Mouse (Mus musculus): ENCODE measurements around the gene Rab43. TPM values are rescaled to one million over a fixed set of nuclear protein-coding genes. Genes with fewer than 3 reads are reported as not detected.

Rab43 gene
- total and polyA plus RNA-seq, 2 experiments: 71.9 to 106 TPM

GRCm38 (mm10) chr6:87789791-87790190 is 22.2 kb downstream of the Rab43 start:
- Histone ChIP-seq H3K4me3 (ENCODE audit: insufficient read depth, low read depth, low read length) (no peak overlapping the region), H3K9ac (ENCODE audit: low read depth, low read length) (no peak overlapping the region), H3K79me2 (ENCODE audit: control insufficient read depth, insufficient read depth, low read length) (no peaks in the 10 kb centered on the region), H3K4me1 (ENCODE audit: control insufficient read depth, insufficient read depth, low read length) (peaks cover 33% of the 10 kb centered on the region), H3K36me3 (ENCODE audit: control insufficient read depth, insufficient read depth, low read length) (peaks cover 10% of the 10 kb centered on the region; the same call in 1 of the 2 replicates), H3K27ac (replicated peaks; ENCODE audit: insufficient read depth, low read depth, low read length) (peak overlapping the region; percentile 41), H3K27me3 (ENCODE audit: control insufficient read depth, insufficient read depth, low read length) (no peaks in the 10 kb centered on the region)
- TF ChIP-seq CTCF (IDR thresholded peaks at IDR 0.05; ENCODE audit: low read depth, low read length): no peak
- no peak for TF ChIP-seq POLR2A (IDR thresholded peaks at IDR 0.05; ENCODE audit: extremely low read depth, insufficient read depth, low read length)
- WGBS: 14% methylated on average over 6 of the region's 6 CpGs
- peak; percentile 79 for DNase-seq (ENCODE audit: extremely low read depth, low read depth, low spot score)

GRCm38 (mm10) chr6:87788896-87789587 is 22.9 kb downstream of the Rab43 start:
- no peaks in the 10 kb centered on the region for H3K79me2 ChIP-seq (ENCODE audit: control insufficient read depth, insufficient read depth, low read length)
- no peaks in the 10 kb centered on the region for H3K27me3 ChIP-seq (ENCODE audit: control insufficient read depth, insufficient read depth, low read length)
- H3K4me3 ChIP-seq (ENCODE audit: insufficient read depth, low read depth, low read length): no peak overlapping the region
- DNase-seq (ENCODE audit: extremely low read depth, low read depth, low spot score): peak; percentile 77
- WGBS: 15% methylated on average over 5 of the region's 5 CpGs
- H3K4me1 ChIP-seq (ENCODE audit: control insufficient read depth, insufficient read depth, low read length): peaks cover 31% of the 10 kb centered on the region
- peak overlapping the region; percentile 41 for H3K27ac ChIP-seq (replicated peaks; ENCODE audit: insufficient read depth, low read depth, low read length)
- TF ChIP-seq POLR2A (IDR thresholded peaks at IDR 0.05; ENCODE audit: extremely low read depth, insufficient read depth, low read length) (no peak), CTCF (IDR thresholded peaks at IDR 0.05; ENCODE audit: low read depth, low read length) (no peak)
- peaks cover 10% of the 10 kb centered on the region; the same call in 1 of the 2 replicates for H3K36me3 ChIP-seq (ENCODE audit: control insufficient read depth, insufficient read depth, low read length)
- 0 out of 2 replicates have a peak overlapping the region, but pooled peaks have one; percentile 6 for H3K9ac ChIP-seq (ENCODE audit: low read depth, low read length)

- peaks cover 8% of the 10 kb centered on the region; the same call in 1 of the 2 replicates for H3K36me3 ChIP-seq (ENCODE audit: control insufficient read depth, insufficient read depth, low read length)
- no peak overlapping the region for H3K4me3 ChIP-seq (ENCODE audit: insufficient read depth, low read depth, low read length)
- H3K27ac ChIP-seq (replicated peaks; ENCODE audit: insufficient read depth, low read depth, low read length): no peak overlapping the region
- no peaks in the 10 kb centered on the region for H3K79me2 ChIP-seq (ENCODE audit: control insufficient read depth, insufficient read depth, low read length)
- TF ChIP-seq POLR2A (IDR thresholded peaks at IDR 0.05; ENCODE audit: extremely low read depth, insufficient read depth, low read length): no peak
- TF ChIP-seq CTCF (IDR thresholded peaks at IDR 0.05; ENCODE audit: low read depth, low read length): no peak
- DNase-seq (ENCODE audit: extremely low read depth, low read depth, low spot score): no peak
- peaks cover 31% of the 10 kb centered on the region for H3K4me1 ChIP-seq (ENCODE audit: control insufficient read depth, insufficient read depth, low read length)
- H3K27me3 ChIP-seq (ENCODE audit: control insufficient read depth, insufficient read depth, low read length): no peaks in the 10 kb centered on the region
- no peak overlapping the region for H3K9ac ChIP-seq (ENCODE audit: low read depth, low read length)
- WGBS: 85% methylated on average over 9 of the region's 9 CpGs
Measured at GRCm38 (mm10) chr6:87788266-87788895, 23.6 kb downstream of the Rab43 start.

- 40% methylated on average over 6 of the region's 6 CpGs for WGBS
- peaks cover 3% of the 10 kb centered on the region; the same call in 1 of the 2 replicates for H3K36me3 ChIP-seq (ENCODE audit: control insufficient read depth, insufficient read depth, low read length)
- no peak overlapping the region for H3K27ac ChIP-seq (replicated peaks; ENCODE audit: insufficient read depth, low read depth, low read length)
- H3K27me3 ChIP-seq (ENCODE audit: control insufficient read depth, insufficient read depth, low read length): no peaks in the 10 kb centered on the region
- H3K9ac ChIP-seq (ENCODE audit: low read depth, low read length): no peak overlapping the region
- TF ChIP-seq CTCF (IDR thresholded peaks at IDR 0.05; ENCODE audit: low read depth, low read length) (no peak), POLR2A (IDR thresholded peaks at IDR 0.05; ENCODE audit: extremely low read depth, insufficient read depth, low read length) (no peak)
- H3K79me2 ChIP-seq (ENCODE audit: control insufficient read depth, insufficient read depth, low read length): no peaks in the 10 kb centered on the region
- DNase-seq (ENCODE audit: extremely low read depth, low read depth, low spot score): peak; percentile 59
- H3K4me1 ChIP-seq (ENCODE audit: control insufficient read depth, insufficient read depth, low read length): peaks cover 29% of the 10 kb centered on the region
- H3K4me3 ChIP-seq (ENCODE audit: insufficient read depth, low read depth, low read length): no peak overlapping the region
Measured at GRCm38 (mm10) chr6:87787108-87787890, 24.7 kb downstream of the Rab43 start.

GRCm38 (mm10) chr6:87786621-87787020 is 25.3 kb downstream of the Rab43 start:
- Histone ChIP-seq H3K9ac (ENCODE audit: low read depth, low read length) (no peak overlapping the region), H3K27ac (replicated peaks; ENCODE audit: insufficient read depth, low read depth, low read length) (no peak overlapping the region), H3K27me3 (ENCODE audit: control insufficient read depth, insufficient read depth, low read length) (no peaks in the 10 kb centered on the region), H3K4me3 (ENCODE audit: insufficient read depth, low read depth, low read length) (no peak overlapping the region), H3K36me3 (ENCODE audit: control insufficient read depth, insufficient read depth, low read length) (no peaks in the 10 kb centered on the region), H3K79me2 (ENCODE audit: control insufficient read depth, insufficient read depth, low read length) (no peaks in the 10 kb centered on the region), H3K4me1 (ENCODE audit: control insufficient read depth, insufficient read depth, low read length) (peaks cover 24% of the 10 kb centered on the region)
- no peak for TF ChIP-seq POLR2A (IDR thresholded peaks at IDR 0.05; ENCODE audit: extremely low read depth, insufficient read depth, low read length)
- TF ChIP-seq CTCF (IDR thresholded peaks at IDR 0.05; ENCODE audit: low read depth, low read length): no peak
- no peak for DNase-seq (ENCODE audit: extremely low read depth, low read depth, low spot score)
- 88% methylated on average over 5 of the region's 5 CpGs for whole genome bisulfite sequencing

Data from liver, adult 2 months (tissue).